Mouse (Mus musculus) testis, postnatal 10 days (tissue): ENCODE measurements around the gene Mc3r.

Experiments
- DNase-seq: peaks from one replicate; pipeline ENCODE4 v3.0.0; 2021; ENCODE audit warnings: low spot score

Gene Mc3r

GRCm38 (mm10) chr2:172248106-172248764 lies at the start of gene Mc3r:
Gene Mc3r, plus strand, starts transcription at chr2:172248492.
- peak; percentile 68 for DNase-seq

- no peak for DNase-seq
Observed at GRCm38 (mm10) chr2:172201998-172202780, 46.1 kb upstream of the Mc3r start.

GRCm38 (mm10) chr2:172207003-172207402 lies 41.3 kb upstream of the Mc3r start:
- peak; percentile 92 for DNase-seq

- peak; percentile 29 for DNase-seq
Observed at GRCm38 (mm10) chr2:172213480-172213879, 34.8 kb upstream of the Mc3r start.

GRCm38 (mm10) chr2:172214336-172214735 lies 34.0 kb upstream of the Mc3r start:
- no peak for DNase-seq

- DNase-seq: peak; percentile 64
Observed at GRCm38 (mm10) chr2:172215508-172216162, 32.7 kb upstream of the Mc3r start.

GRCm38 (mm10) chr2:172216163-172216915 lies 32.0 kb upstream of the Mc3r start:
- DNase-seq: no peak

- DNase-seq: peak; percentile 23
Observed at GRCm38 (mm10) chr2:172217886-172218285, 30.4 kb upstream of the Mc3r start.

GRCm38 (mm10) chr2:172219186-172219585 lies 29.1 kb upstream of the Mc3r start:
- DNase-seq: peak; percentile 36

- peak; percentile 86 for DNase-seq
Observed at GRCm38 (mm10) chr2:172221656-172222393, 26.5 kb upstream of the Mc3r start.

GRCm38 (mm10) chr2:172222394-172222785 lies 25.9 kb upstream of the Mc3r start:
- no peak for DNase-seq

GRCm38 (mm10) chr2:172222891-172223290 lies 25.4 kb upstream of the Mc3r start:
- DNase-seq: no peak

GRCm38 (mm10) chr2:172223451-172224200 lies 24.7 kb upstream of the Mc3r start:
- DNase-seq: no peak

GRCm38 (mm10) chr2:172226945-172227344 lies 21.3 kb upstream of the Mc3r start:
- DNase-seq: no peak

- no peak for DNase-seq
Observed at GRCm38 (mm10) chr2:172227808-172228207, 20.5 kb upstream of the Mc3r start.

- DNase-seq: no peak
Observed at GRCm38 (mm10) chr2:172229190-172229589, 19.1 kb upstream of the Mc3r start.

GRCm38 (mm10) chr2:172230126-172230525 lies 18.2 kb upstream of the Mc3r start:
- DNase-seq: no peak

GRCm38 (mm10) chr2:172238220-172238619 lies 10.1 kb upstream of the Mc3r start:
- no peak for DNase-seq

GRCm38 (mm10) chr2:172241031-172241430 lies 7.3 kb upstream of the Mc3r start:
- peak; percentile 80 for DNase-seq

GRCm38 (mm10) chr2:172245497-172245896 lies 2.8 kb upstream of the Mc3r start:
- DNase-seq: no peak

- peak; percentile 50 for DNase-seq
Observed at GRCm38 (mm10) chr2:172249336-172249735, 1.0 kb downstream of the Mc3r start.
